Mouse (Mus musculus) kidney, adult 2 months (tissue): ENCODE measurements around the gene Rtn2. TPM values are rescaled to one million over a fixed set of nuclear protein-coding genes. Genes with fewer than 3 reads are reported as not detected.

Experiments
- DNase-seq: peaks from one replicate; pipeline ENCODE4 v3.0.0; 2021
- H3K27ac ChIP-seq: fragments of 200-500 bp; 2 replicates; pipeline ENCODE4 v1.5.1; 2012; ENCODE audit warnings: low read depth, low read length, control low read depth, inconsistent platforms; ENCODE audit not compliant: insufficient read depth
- H3K27me3 ChIP-seq: fragments of 200-500 bp; replicated peaks from 2 replicates; pipeline ENCODE4 v1.6.1; 2012; ENCODE audit warnings: mild to moderate bottlenecking, moderate library complexity, low read length, inconsistent platforms; ENCODE audit not compliant: control insufficient read depth, insufficient read depth
- H3K36me3 ChIP-seq: fragments of 200-500 bp; 2 replicates; pipeline ENCODE4 v1.6.1; 2012; ENCODE audit warnings: mild to moderate bottlenecking, moderate library complexity, low read length, inconsistent platforms; ENCODE audit not compliant: control insufficient read depth, insufficient read depth
- H3K4me1 ChIP-seq: fragments of 200-500 bp; 2 replicates; pipeline ENCODE4 v1.6.1; 2011; ENCODE audit warnings: low read length; ENCODE audit not compliant: control insufficient read depth, insufficient read depth
- H3K4me3 ChIP-seq: fragments of 200-500 bp; 2 replicates; pipeline ENCODE4 v1.5.1; 2011; ENCODE audit warnings: mild to moderate bottlenecking, low read depth, low read length, control low read depth; ENCODE audit not compliant: insufficient read depth
- CTCF ChIP-seq: fragments of 200-500 bp; conservative IDR thresholded peaks from 2 replicates; pipeline ENCODE4 v1.5.1; 2011; ENCODE audit warnings: low read depth, mild to moderate bottlenecking, control low read depth, low read length, moderate library complexity, mixed read lengths; ENCODE audit not compliant: insufficient read depth, insufficient read length
- POLR2A ChIP-seq: fragments of 200-500 bp; IDR thresholded peaks from one replicate; pipeline ENCODE4 v1.6.1; 2011; ENCODE audit warnings: low read depth, low read length, control low read depth
- WGBS: fragments of 180-500 bp; shearing (Covaris S2); methylation state at CpG from one replicate; pipeline ENCODE4 v1.1.7; 2018; 5-methylcytosine and 5-hydroxymethylcytosine counted together
- polyA plus RNA-seq: library from polyadenylated mRNA; depleted of rRNA; stranded (reverse); fragments of >200 nt; gene quantifications from 2 replicates; pipeline ENCODE4 v1.2.3, GENCODE M21; 2012

Rtn2 gene
- polyA plus RNA-seq, 1 experiment = 19.1 TPM

GRCm38 (mm10) chr7:19268993-19269681 lies 13.3 kb upstream of the Rtn2 start:
- TF ChIP-seq CTCF (no peak), POLR2A (no peak)
- peaks cover 19% of the 10 kb centered on the region for H3K4me1 ChIP-seq
- H3K27ac ChIP-seq = peak overlapping the region; percentile 84
- H3K27me3 ChIP-seq = no peaks in the 10 kb centered on the region
- DNase-seq = peak; percentile 71
- 16% methylated on average over 10 of the region's 10 CpGs for WGBS
- no peaks in the 10 kb centered on the region for H3K36me3 ChIP-seq
- H3K4me3 ChIP-seq = peak overlapping the region; percentile 87

GRCm38 (mm10) chr7:19269721-19270441 lies 12.5 kb upstream of the Rtn2 start:
- Histone ChIP-seq H3K36me3 (no peaks in the 10 kb centered on the region), H3K27me3 (no peaks in the 10 kb centered on the region), H3K27ac (peak overlapping the region; percentile 84), H3K4me1 (peaks cover 19% of the 10 kb centered on the region), H3K4me3 (peak overlapping the region; percentile 87)
- DNase-seq = peak; percentile 84
- WGBS = 3% methylated on average over 19 of the region's 19 CpGs
- no peak for TF ChIP-seq CTCF
- TF ChIP-seq POLR2A = no peak

- Histone ChIP-seq H3K27ac (peak overlapping the region; percentile 66), H3K4me1 (peaks cover 19% of the 10 kb centered on the region), H3K4me3 (peak overlapping the region; percentile 87), H3K27me3 (no peaks in the 10 kb centered on the region), H3K36me3 (no peaks in the 10 kb centered on the region)
- WGBS = 2% methylated on average over 21 of the region's 21 CpGs
- TF ChIP-seq CTCF = no peak
- TF ChIP-seq POLR2A = no peak
- DNase-seq = peak; percentile 32
These were observed 11.8 kb upstream of the Rtn2 start for GRCm38 (mm10) chr7:19270509-19271237.

GRCm38 (mm10) chr7:19271238-19272172 lies 10.9 kb upstream of the Rtn2 start, which contains the start of gene Vasp:
TSS of gene Vasp (minus strand) at chr7:19271817.
- Histone ChIP-seq H3K27ac (peak within 1 kb of the TSS; percentile 91), H3K36me3 (no peaks in the 10 kb centered on the region), H3K4me1 (peaks cover 15% of the 10 kb centered on the region), H3K27me3 (no peaks in the 10 kb centered on the region), H3K4me3 (peak within 1 kb of the TSS; percentile 87)
- DNase-seq = peak; percentile 93
- under 1% methylated on average over 61 of the region's 62 CpGs for WGBS
- no peak for TF ChIP-seq CTCF
- TF ChIP-seq POLR2A = peak; percentile 62

GRCm38 (mm10) chr7:19272173-19272764 lies 10.2 kb upstream of the Rtn2 start:
- Histone ChIP-seq H3K27ac (peak overlapping the region; percentile 91), H3K36me3 (no peaks in the 10 kb centered on the region), H3K4me3 (peak overlapping the region; percentile 87), H3K4me1 (peaks cover 8% of the 10 kb centered on the region), H3K27me3 (no peaks in the 10 kb centered on the region)
- peak; percentile 88 for DNase-seq
- TF ChIP-seq CTCF (no peak), POLR2A (no peak)
- under 1% methylated on average over 35 of the region's 36 CpGs for WGBS

GRCm38 (mm10) chr7:19276253-19276652 lies 6.2 kb upstream of the Rtn2 start:
- no peak for DNase-seq
- no peaks in the 10 kb centered on the region for H3K36me3 ChIP-seq
- 0 out of 2 replicates have a peak, but pooled peaks cover 2% of the 10 kb centered on the region for H3K27me3 ChIP-seq
- H3K4me1 ChIP-seq = peaks cover 4% of the 10 kb centered on the region; the same call in 1 of the 2 replicates
- no peak overlapping the region for H3K27ac ChIP-seq
- TF ChIP-seq CTCF (peak; percentile 55), POLR2A (no peak)
- 47% methylated on average over 4 of the region's 4 CpGs for WGBS
- H3K4me3 ChIP-seq = no peak overlapping the region
